Mouse (Mus musculus) embryonic facial prominence, embryonic 10.5 days (tissue): ENCODE results near the gene Evi5l. TPM values are rescaled to one million over a fixed set of nuclear protein-coding genes. Genes with fewer than 3 reads are reported as not detected.

Experiments used
- polyA plus RNA-seq: library from polyadenylated mRNA; unstranded; fragments of >200 nt; fragmentation: Nextera tagmentation; extraction: Ambion mirVana; gene quantifications from 2 replicates; pipeline ENCODE4 v1.2.1, GENCODE M21; 2016

Evi5l gene
- polyA plus RNA-seq, 1 experiment from 2014 or later: 25.9 TPM

Other genes with a start within 250 kb of the Evi5l start
- gene Cd209b, start 239.7 kb upstream of the Evi5l start, polyA plus RNA-seq: not detected in 2 replicates
- 0.48 and 0.74 TPM in 2 replicates for gene Cd209c, start 211.8 kb upstream of the Evi5l start, polyA plus RNA-seq
- not detected in 2 replicates for gene Cd209f, start 60.7 kb upstream of the Evi5l start, polyA plus RNA-seq
- gene Cd209g, start 32.5 kb upstream of the Evi5l start, polyA plus RNA-seq: not detected in 2 replicates
- 5.7 and 7.2 TPM in 2 replicates for gene Prr36, start 50.9 kb downstream of the Evi5l start, polyA plus RNA-seq
- 0.49 and 0.56 TPM in 2 replicates for gene Lrrc8e, start 60.3 kb downstream of the Evi5l start, polyA plus RNA-seq
- 31.0 and 32.8 TPM in 2 replicates for gene Map2k7, start 72.2 kb downstream of the Evi5l start, polyA plus RNA-seq
- gene Gm49320, start 72.3 kb downstream of the Evi5l start, polyA plus RNA-seq: 0.44 and 0.85 TPM in 2 replicates
- 4.4 and 5.2 TPM in 2 replicates for gene Tgfbr3l, start 81.6 kb downstream of the Evi5l start, polyA plus RNA-seq
- gene Snapc2, start 86.5 kb downstream of the Evi5l start, polyA plus RNA-seq: 62.3 and 64.6 TPM in 2 replicates
- gene Ctxn1, start 92.7 kb downstream of the Evi5l start, polyA plus RNA-seq: 121 and 134 TPM in 2 replicates
- gene Timm44, start 109.3 kb downstream of the Evi5l start, polyA plus RNA-seq: 64.7 and 73.3 TPM in 2 replicates
- 24.4 and 25.4 TPM in 2 replicates for gene Ccl25, start 158.6 kb downstream of the Evi5l start, polyA plus RNA-seq
- gene Elavl1, start 158.8 kb downstream of the Evi5l start, polyA plus RNA-seq: 362 and 373 TPM in 2 replicates